Mouse (Mus musculus) hindbrain, embryonic 12.5 days (tissue): ENCODE results near the gene Cpxm2. TPM values are rescaled to one million over a fixed set of nuclear protein-coding genes. Genes with fewer than 3 reads are reported as not detected.

Experiments
- ATAC-seq: fragments of 200-750 bp; cut with Nextera tagmentation; 2 replicates; pipeline ENCODE4 v1.8.0; 2017; ENCODE audit warnings: moderate TSS enrichment; ENCODE audit not compliant: low FRiP score
- H3K27ac ChIP-seq: fragments of 300-500 bp; sonication (generic); 2 replicates; pipeline ENCODE4 v1.5.1; 2016; ENCODE audit warnings: mild to moderate bottlenecking
- H3K27me3 ChIP-seq: fragments of 300-500 bp; sonication (generic); 2 replicates; pipeline ENCODE4 v1.6.1; 2016; ENCODE audit warnings: mild to moderate bottlenecking
- H3K36me3 ChIP-seq: fragments of 300-500 bp; sonication (generic); 2 replicates; pipeline ENCODE4 v1.6.1; 2016; ENCODE audit warnings: mild to moderate bottlenecking
- H3K4me1 ChIP-seq: fragments of 300-500 bp; sonication (generic); 2 replicates; pipeline ENCODE4 v1.6.1; 2016
- H3K4me2 ChIP-seq: fragments of 300-500 bp; sonication (generic); replicated peaks from 2 replicates; pipeline ENCODE4 v1.6.1; 2016; ENCODE audit warnings: mild to moderate bottlenecking
- H3K4me3 ChIP-seq: fragments of 300-500 bp; sonication (generic); 2 replicates; pipeline ENCODE4 v1.5.1; 2016; ENCODE audit warnings: mild to moderate bottlenecking
- H3K9ac ChIP-seq: fragments of 300-500 bp; sonication (generic); 2 replicates; pipeline ENCODE4 v1.6.1; 2016; ENCODE audit warnings: mild to moderate bottlenecking, moderate library complexity
- H3K9me3 ChIP-seq: fragments of 300-500 bp; sonication (generic); replicated peaks from 2 replicates; pipeline ENCODE4 v1.6.1; 2016; ENCODE audit warnings: mild to moderate bottlenecking
- WGBS: fragments of 180-500 bp; shearing (Covaris S2); methylation state at CpG from one replicate; pipeline ENCODE4 v1.1.7; 2016; 5-methylcytosine and 5-hydroxymethylcytosine counted together
- polyA plus RNA-seq: library from polyadenylated mRNA; unstranded; fragments of >200 nt; fragmentation: Nextera tagmentation; extraction: Ambion mirVana; gene quantifications from 2 replicates; pipeline ENCODE4 v1.2.1, GENCODE M21; 2016

The Cpxm2 gene
- polyA plus RNA-seq, 1 experiment from 2014 or later: 8.2 TPM

GRCm38 (mm10) chr7:132123211-132123610 lies 31.3 kb downstream of the Cpxm2 start:
- no peaks in the 10 kb centered on the region for H3K9me3 ChIP-seq
- WGBS: 86% methylated on average over 7 of the region's 7 CpGs

GRCm38 (mm10) chr7:132119817-132120216 lies 34.7 kb downstream of the Cpxm2 start:
- WGBS: 88% methylated on average over 4 of the region's 4 CpGs
- no peaks in the 10 kb centered on the region for H3K27me3 ChIP-seq
- H3K4me2 ChIP-seq: no peak overlapping the region
- no peak for ATAC-seq
- H3K4me1 ChIP-seq: no peaks in the 10 kb centered on the region
- H3K27ac ChIP-seq: no peak overlapping the region
- no peak overlapping the region for H3K4me3 ChIP-seq
- H3K36me3 ChIP-seq: no peaks in the 10 kb centered on the region
- no peaks in the 10 kb centered on the region for H3K9me3 ChIP-seq
- H3K9ac ChIP-seq: no peak overlapping the region

More at GRCm38 (mm10) chr7:132123211-132123610, 31.3 kb downstream of the Cpxm2 start:
- ATAC-seq: no peak
- no peak overlapping the region for H3K27ac ChIP-seq
- no peak overlapping the region for H3K4me2 ChIP-seq
- H3K4me3 ChIP-seq: no peak overlapping the region
- no peaks in the 10 kb centered on the region for H3K27me3 ChIP-seq
- H3K4me1 ChIP-seq: no peaks in the 10 kb centered on the region
- H3K9ac ChIP-seq: no peak overlapping the region
- no peaks in the 10 kb centered on the region for H3K36me3 ChIP-seq

GRCm38 (mm10) chr7:132111770-132112169 lies 42.8 kb downstream of the Cpxm2 start:
- no peaks in the 10 kb centered on the region for H3K4me1 ChIP-seq
- H3K9ac ChIP-seq: no peak overlapping the region
- no peak for ATAC-seq
- no peak overlapping the region for H3K4me3 ChIP-seq
- no peaks in the 10 kb centered on the region for H3K27me3 ChIP-seq
- H3K27ac ChIP-seq: no peak overlapping the region
- no peaks in the 10 kb centered on the region for H3K9me3 ChIP-seq
- no peaks in the 10 kb centered on the region for H3K36me3 ChIP-seq
- H3K4me2 ChIP-seq: no peak overlapping the region
- 81% methylated on average over 5 of the region's 5 CpGs for WGBS

- no peak overlapping the region for H3K27ac ChIP-seq
- H3K36me3 ChIP-seq: no peaks in the 10 kb centered on the region
- H3K9me3 ChIP-seq: no peaks in the 10 kb centered on the region
- no peak overlapping the region for H3K4me3 ChIP-seq
- H3K4me2 ChIP-seq: no peak overlapping the region
- no peak for ATAC-seq
- H3K27me3 ChIP-seq: no peaks in the 10 kb centered on the region
- H3K9ac ChIP-seq: no peak overlapping the region
- WGBS: 93% methylated on average over 3 of the region's 3 CpGs
- H3K4me1 ChIP-seq: no peaks in the 10 kb centered on the region
These were observed 44.2 kb downstream of the Cpxm2 start for GRCm38 (mm10) chr7:132110308-132110707.

- no peak overlapping the region for H3K27ac ChIP-seq
- no peak for ATAC-seq
- no peak overlapping the region for H3K9ac ChIP-seq
- H3K27me3 ChIP-seq: no peaks in the 10 kb centered on the region
- WGBS: 90% methylated on average over 4 of the region's 4 CpGs
- H3K9me3 ChIP-seq: no peaks in the 10 kb centered on the region
- no peaks in the 10 kb centered on the region for H3K36me3 ChIP-seq
- no peak overlapping the region for H3K4me2 ChIP-seq
- no peaks in the 10 kb centered on the region for H3K4me1 ChIP-seq
- H3K4me3 ChIP-seq: no peak overlapping the region
These were observed 47.6 kb downstream of the Cpxm2 start for GRCm38 (mm10) chr7:132106891-132107290.

GRCm38 (mm10) chr7:132105326-132105725 lies 49.2 kb downstream of the Cpxm2 start:
- WGBS: 85% methylated on average over 4 of the region's 4 CpGs
- Histone ChIP-seq H3K9ac (no peak overlapping the region), H3K9me3 (no peaks in the 10 kb centered on the region), H3K27me3 (no peaks in the 10 kb centered on the region), H3K4me3 (no peak overlapping the region), H3K4me2 (no peak overlapping the region), H3K4me1 (no peaks in the 10 kb centered on the region), H3K27ac (no peak overlapping the region), H3K36me3 (no peaks in the 10 kb centered on the region)
- ATAC-seq: no peak

GRCm38 (mm10) chr7:132098441-132098840 lies 56.1 kb downstream of the Cpxm2 start:
- Histone ChIP-seq H3K4me3 (no peak overlapping the region), H3K4me2 (no peak overlapping the region), H3K27me3 (no peaks in the 10 kb centered on the region), H3K27ac (no peak overlapping the region), H3K9ac (no peak overlapping the region), H3K9me3 (no peaks in the 10 kb centered on the region), H3K4me1 (no peaks in the 10 kb centered on the region), H3K36me3 (no peaks in the 10 kb centered on the region)
- 61% methylated on average over 4 of the region's 4 CpGs for WGBS
- no peak for ATAC-seq

- WGBS: 81% methylated on average over 7 of the region's 7 CpGs
- Histone ChIP-seq H3K9me3 (no peaks in the 10 kb centered on the region), H3K4me3 (no peak overlapping the region), H3K4me1 (no peaks in the 10 kb centered on the region), H3K4me2 (no peak overlapping the region), H3K27me3 (no peaks in the 10 kb centered on the region), H3K9ac (no peak overlapping the region), H3K36me3 (no peaks in the 10 kb centered on the region), H3K27ac (no peak overlapping the region)
- ATAC-seq: no peak
These were observed 59.9 kb downstream of the Cpxm2 start for GRCm38 (mm10) chr7:132094666-132095065.

GRCm38 (mm10) chr7:132091551-132091950 lies 63.0 kb downstream of the Cpxm2 start:
- H3K27ac ChIP-seq: no peak overlapping the region
- no peak overlapping the region for H3K9ac ChIP-seq
- H3K27me3 ChIP-seq: no peaks in the 10 kb centered on the region
- no peak overlapping the region for H3K4me3 ChIP-seq
- 86% methylated on average over 7 of the region's 7 CpGs for WGBS
- no peaks in the 10 kb centered on the region for H3K4me1 ChIP-seq
- ATAC-seq: no peak
- H3K4me2 ChIP-seq: no peak overlapping the region
- no peaks in the 10 kb centered on the region for H3K36me3 ChIP-seq
- no peaks in the 10 kb centered on the region for H3K9me3 ChIP-seq

- 78% methylated on average over 6 of the region's 6 CpGs for WGBS
- Histone ChIP-seq H3K9me3 (no peaks in the 10 kb centered on the region), H3K27me3 (no peaks in the 10 kb centered on the region), H3K4me1 (no peaks in the 10 kb centered on the region), H3K4me2 (no peak overlapping the region), H3K9ac (no peak overlapping the region), H3K4me3 (no peak overlapping the region), H3K36me3 (no peaks in the 10 kb centered on the region), H3K27ac (no peak overlapping the region)
- no peak for ATAC-seq
These were observed 65.9 kb downstream of the Cpxm2 start for GRCm38 (mm10) chr7:132088606-132089005.

GRCm38 (mm10) chr7:132088181-132088580 lies 66.4 kb downstream of the Cpxm2 start:
- Histone ChIP-seq H3K4me2 (no peak overlapping the region), H3K4me1 (no peaks in the 10 kb centered on the region), H3K27me3 (no peaks in the 10 kb centered on the region), H3K4me3 (no peak overlapping the region), H3K9me3 (no peaks in the 10 kb centered on the region), H3K36me3 (no peaks in the 10 kb centered on the region), H3K9ac (no peak overlapping the region), H3K27ac (no peak overlapping the region)
- WGBS: 83% methylated on average over 4 of the region's 4 CpGs
- ATAC-seq: no peak

GRCm38 (mm10) chr7:132075825-132076224 lies 78.7 kb downstream of the Cpxm2 start:
- WGBS: 71% methylated on average over 1 of the region's 1 CpGs

GRCm38 (mm10) chr7:132074503-132074902 lies 80.0 kb downstream of the Cpxm2 start:
- ATAC-seq: no peak
- Histone ChIP-seq H3K4me2 (no peak overlapping the region), H3K4me1 (no peaks in the 10 kb centered on the region), H3K9ac (no peak overlapping the region), H3K9me3 (no peaks in the 10 kb centered on the region), H3K27ac (no peak overlapping the region), H3K36me3 (no peaks in the 10 kb centered on the region), H3K4me3 (no peak overlapping the region), H3K27me3 (no peaks in the 10 kb centered on the region)
- 75% methylated on average over 3 of the region's 3 CpGs for WGBS

More at GRCm38 (mm10) chr7:132075825-132076224, 78.7 kb downstream of the Cpxm2 start:
- H3K9me3 ChIP-seq: no peaks in the 10 kb centered on the region
- no peak overlapping the region for H3K9ac ChIP-seq
- H3K36me3 ChIP-seq: no peaks in the 10 kb centered on the region
- no peak overlapping the region for H3K4me3 ChIP-seq
- no peaks in the 10 kb centered on the region for H3K4me1 ChIP-seq
- no peak overlapping the region for H3K27ac ChIP-seq
- no peak overlapping the region for H3K4me2 ChIP-seq
- no peak for ATAC-seq
- H3K27me3 ChIP-seq: no peaks in the 10 kb centered on the region
